Mouse (Mus musculus) left cerebral cortex, postnatal 14 days (tissue): ENCODE measurements at regions not wholly inside any gene's neighbourhood (a gene's known extent, or its start where the extent isn't known, plus 50 kb on each side); places are given as distances from the start of the nearest gene placed in this dataset.

Experiments
- DNase-seq, 2 experiments: peaks; one replicate each; pipeline ENCODE4 v3.0.0; 2021 to 2022; ENCODE audit warnings: low spot score in 2 of 2, mixed read lengths in 1 of 2
- intact Hi-C: fragments of 180-260 bp; cut with DNase I; formaldehyde crosslinking; loops from one replicate; pipeline ENCODE4 v1.15.1; 2025

GRCm38 (mm10) chr8:76309200-76309599 is 590.0 kb upstream of the Nr3c2 start:
- intact Hi-C loops: no loop called here
- DNase-seq: no peak

DNA sequence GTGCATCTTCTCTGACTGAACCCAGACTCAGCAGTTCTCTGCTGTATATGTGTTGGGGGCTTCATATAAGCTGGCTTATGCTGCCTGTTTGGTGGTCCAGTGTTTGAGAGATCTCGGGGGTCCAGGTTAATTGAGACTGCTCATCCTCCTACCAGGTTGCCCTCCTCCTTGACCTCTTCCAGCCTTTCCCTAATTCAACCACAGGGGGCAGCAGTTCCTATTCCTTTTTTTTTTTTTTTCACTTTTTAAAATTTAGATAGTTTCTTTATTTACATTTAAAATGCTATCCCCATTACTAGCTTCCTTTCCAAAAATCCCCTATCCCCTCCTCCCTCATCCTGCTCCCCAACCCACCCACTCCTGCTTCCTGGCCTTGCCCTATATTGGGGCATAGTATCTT is 570.7 kb upstream of the Nr3c2 start:
- DNase-seq: no peak
- intact Hi-C loops: no loop called here

GRCm38 (mm10) chr8:76343072-76343471 is 556.2 kb upstream of the Nr3c2 start:
- intact Hi-C loops: no loop called here
- no peak for DNase-seq

- no peak for DNase-seq
Observed at GRCm38 (mm10) chr8:76346150-76346549, 553.1 kb upstream of the Nr3c2 start.

DNA sequence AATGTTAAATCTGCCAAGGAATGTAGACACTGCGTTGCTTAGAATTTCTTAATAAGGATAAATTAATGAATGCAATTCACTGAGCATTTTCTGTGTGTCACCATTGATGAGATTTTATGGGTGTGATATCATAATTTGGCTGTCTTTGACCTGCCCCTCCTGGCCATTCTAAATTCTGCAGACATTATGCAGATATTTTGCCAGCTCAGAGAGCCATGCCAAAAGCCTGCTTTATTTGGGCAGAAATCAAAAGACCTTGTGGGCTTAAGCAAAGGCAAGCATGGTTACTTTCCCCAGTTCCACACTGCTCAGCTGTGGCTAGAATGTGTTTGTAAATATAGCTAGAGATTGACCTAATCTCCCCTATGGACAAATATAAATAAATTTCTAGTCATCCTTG is 552.4 kb upstream of the Nr3c2 start:
- DNase-seq: no peak
- intact Hi-C loops: no loop called here

More at GRCm38 (mm10) chr8:76346150-76346549, 553.1 kb upstream of the Nr3c2 start:
- intact Hi-C loops: no loop called here

- DNase-seq: no peak
- intact Hi-C loops: no loop called here
Observed at GRCm38 (mm10) chr8:76374314-76374713, 524.9 kb upstream of the Nr3c2 start.

DNA sequence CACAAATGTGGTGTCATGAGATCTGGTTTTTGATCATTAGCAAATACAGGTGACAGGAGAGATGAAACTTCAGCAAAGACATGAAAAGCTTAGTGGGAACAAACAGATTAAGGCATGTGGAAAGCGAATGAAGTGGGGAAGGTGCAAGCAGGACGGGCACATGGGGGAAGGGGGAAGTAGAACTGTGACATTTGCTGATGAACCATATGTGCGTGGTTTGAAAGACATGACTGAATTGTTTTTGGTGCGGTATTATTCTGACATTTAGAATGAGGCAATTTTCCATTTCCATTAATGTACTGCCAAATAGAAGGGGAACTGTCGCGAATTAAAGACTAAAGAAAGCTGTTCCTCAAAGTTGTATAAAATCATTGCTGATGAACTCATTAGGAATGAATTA is 521.5 kb upstream of the Nr3c2 start:
- DNase-seq: no peak
- intact Hi-C loops: no loop called here

DNA sequence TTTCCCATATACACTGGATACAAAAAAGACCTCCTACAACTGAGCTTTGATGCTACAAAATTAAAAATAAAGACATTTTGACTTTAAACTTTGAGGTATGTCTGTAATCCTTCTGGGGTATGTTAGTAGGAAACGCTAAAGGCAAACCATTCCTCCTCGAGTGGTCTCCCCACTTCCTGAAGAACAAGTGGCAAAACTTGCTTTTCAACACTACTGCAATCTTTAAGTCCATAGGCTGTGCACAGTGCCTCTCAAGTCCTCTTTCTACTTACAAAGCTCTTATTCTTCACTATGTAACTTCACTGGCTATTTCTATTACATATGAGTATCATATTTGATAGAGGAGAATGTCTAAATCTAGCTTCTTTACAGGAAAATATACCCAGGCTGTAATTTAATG is 517.6 kb upstream of the Nr3c2 start:
- no peak for DNase-seq
- intact Hi-C loops: no loop called here

DNA sequence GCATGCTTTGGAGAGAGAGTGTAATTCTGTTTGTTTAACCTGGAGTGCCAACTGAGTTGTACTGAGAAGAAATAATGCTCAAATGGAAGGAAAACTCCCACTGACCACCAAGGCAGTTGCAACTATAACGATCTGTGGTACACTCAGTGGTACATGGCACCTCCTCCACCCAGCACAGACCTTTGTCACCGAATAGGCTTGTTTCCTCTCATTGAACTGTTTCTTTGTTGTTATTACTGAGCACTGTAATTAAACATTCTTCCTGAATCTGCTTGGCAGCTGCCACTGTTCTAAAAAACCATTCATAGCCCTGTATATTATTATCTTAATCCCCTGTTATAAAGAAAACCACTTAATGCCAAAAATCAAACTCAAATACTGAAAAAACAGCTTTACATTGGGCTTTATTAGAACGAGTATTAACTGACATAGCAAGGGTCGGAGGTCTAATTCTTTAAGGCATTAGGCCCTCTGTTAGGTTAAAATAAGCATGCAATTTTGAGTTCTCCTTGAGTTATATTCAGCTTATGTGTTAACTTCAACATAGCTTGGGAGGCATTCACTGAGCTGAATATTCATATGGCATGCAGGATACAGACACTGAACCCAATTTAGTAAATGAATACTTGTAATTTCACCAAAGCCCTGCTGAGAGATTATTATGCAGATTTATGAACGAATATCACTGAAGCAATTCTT is 515.5 kb upstream of the Nr3c2 start:
- DNase-seq: no peak
- intact Hi-C loops: no loop called here

DNA sequence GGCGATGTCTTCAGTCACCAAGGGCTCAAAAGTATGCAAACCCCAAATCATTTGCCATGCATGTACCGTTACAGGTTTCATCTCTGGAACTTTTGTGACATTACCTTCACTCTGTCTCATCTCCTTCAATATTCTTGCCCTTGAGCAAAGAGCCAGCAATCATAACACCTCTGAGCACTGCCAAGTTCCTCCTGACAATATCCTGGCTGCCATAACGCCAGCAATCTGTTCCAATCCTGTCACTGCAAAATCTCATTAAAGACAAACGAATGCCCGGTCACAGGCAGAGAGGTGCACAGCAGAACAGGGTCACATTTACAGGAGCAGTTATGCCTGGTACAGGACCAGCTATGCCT is 515.0 kb upstream of the Nr3c2 start:
- no peak for DNase-seq
- intact Hi-C loops: no loop called here

GRCm38 (mm10) chr8:76392004-76392403 is 507.2 kb upstream of the Nr3c2 start:
- intact Hi-C loops: no loop called here
- no peak for DNase-seq

DNA sequence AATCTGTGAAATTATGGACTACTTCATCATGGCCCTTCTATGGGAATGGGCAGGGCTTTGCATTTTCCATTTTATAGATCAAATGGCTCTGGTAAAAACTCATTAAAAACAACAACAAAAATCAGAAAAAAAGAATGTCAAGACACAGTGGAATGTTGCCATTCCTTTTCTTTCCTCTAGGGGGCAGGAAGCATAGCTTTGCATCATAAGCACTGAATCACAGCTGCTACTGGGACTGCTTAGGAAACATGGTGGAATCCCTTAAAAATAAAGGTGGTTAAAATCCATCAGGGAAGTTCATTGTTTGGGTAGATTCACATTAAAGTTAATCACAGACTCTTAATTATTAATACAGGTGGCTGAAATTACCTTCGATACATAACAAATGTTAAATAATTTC is 476.8 kb upstream of the Nr3c2 start:
- intact Hi-C loops: no loop called here
- no peak for DNase-seq

DNA sequence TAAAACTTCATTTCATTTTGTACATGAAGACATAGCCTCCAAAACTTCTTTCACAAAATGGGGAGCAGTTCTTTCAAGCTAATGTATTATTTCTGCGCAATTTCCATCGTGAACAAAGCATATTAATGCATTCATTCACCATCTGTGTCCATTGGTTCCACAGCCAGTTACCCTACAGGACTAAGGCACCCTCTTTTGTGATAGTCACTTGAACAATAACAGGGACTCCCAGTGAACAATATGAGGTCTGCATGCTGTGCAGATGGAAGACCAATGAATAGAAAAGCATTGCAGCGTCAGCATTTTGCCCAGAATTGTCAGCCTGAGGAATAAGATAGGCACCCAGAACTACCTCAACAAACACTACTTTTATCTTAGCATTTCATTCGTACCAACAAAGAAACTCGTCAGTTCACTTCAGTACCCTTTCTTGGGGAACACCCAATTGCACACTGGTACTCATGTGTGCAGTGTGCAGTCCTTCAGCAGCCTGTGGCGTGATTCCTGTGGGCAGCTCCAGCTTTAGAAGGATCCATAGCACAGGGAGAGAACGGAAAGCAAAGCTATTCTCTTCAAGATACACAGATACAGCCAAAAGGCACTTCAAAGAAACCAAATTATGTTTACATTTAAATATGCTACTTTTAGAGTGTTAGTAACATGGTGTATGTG is 476.2 kb upstream of the Nr3c2 start:
- intact Hi-C loops: no loop called here
- DNase-seq: no peak

DNA sequence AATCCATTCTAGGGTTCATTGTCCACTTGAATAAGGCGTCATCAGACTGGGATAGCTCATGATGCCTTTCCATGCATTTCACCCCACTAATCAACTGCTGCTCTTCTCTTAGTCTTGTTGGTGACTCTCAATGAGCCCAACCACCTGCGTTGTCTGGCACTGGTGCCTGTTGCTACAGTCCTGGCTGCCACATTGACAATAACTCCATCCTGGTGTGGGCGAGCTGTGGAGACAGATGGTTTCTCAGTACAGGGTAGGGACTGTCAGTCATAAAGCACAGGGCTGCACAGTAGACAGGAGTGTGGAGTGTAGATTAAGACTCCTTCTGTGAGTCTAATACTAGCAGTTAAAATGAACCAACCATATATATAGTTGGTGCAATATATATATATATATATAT is 469.4 kb upstream of the Nr3c2 start:
- intact Hi-C loops: no loop called here

DNA sequence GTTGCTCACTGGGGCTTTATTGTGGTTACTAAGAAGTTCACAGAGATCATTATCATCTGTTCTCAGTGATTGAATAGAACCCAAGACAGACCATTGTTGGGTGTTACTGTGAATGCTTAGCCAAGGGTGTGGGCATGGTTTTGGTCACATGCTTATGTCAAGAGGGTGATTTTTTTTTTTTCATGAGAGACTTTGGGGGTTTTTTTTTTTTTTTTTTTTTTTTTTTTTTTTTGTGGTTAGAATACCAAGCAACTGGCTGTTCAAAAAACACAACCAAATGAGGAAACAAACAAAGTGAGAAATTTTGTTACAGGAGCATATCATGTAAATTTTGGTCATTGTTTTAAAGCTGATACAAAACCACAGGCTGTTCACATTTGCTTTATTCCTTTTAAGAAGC is 466.4 kb upstream of the Nr3c2 start:
- DNase-seq: no peak
- intact Hi-C loops: no loop called here

More for the DNA sequence above, 469.4 kb upstream of the Nr3c2 start:
- peak in 1 of 2 experiments; percentile 5 for DNase-seq

GRCm38 (mm10) chr8:76437951-76438350 is 461.3 kb upstream of the Nr3c2 start:
- no peak for DNase-seq
- intact Hi-C loops: no loop called here

- intact Hi-C loops: no loop called here
- DNase-seq: no peak
Observed at GRCm38 (mm10) chr8:76474464-76475208, 424.6 kb upstream of the Nr3c2 start.

- DNase-seq: peak in 1 of 2 experiments; percentile 3
- intact Hi-C loops: no loop called here
Observed at GRCm38 (mm10) chr8:76478966-76479365, 420.3 kb upstream of the Nr3c2 start.

- DNase-seq: no peak
- intact Hi-C loops: no loop called here
Observed at GRCm38 (mm10) chr8:76503621-76504020, 395.6 kb upstream of the Nr3c2 start.

GRCm38 (mm10) chr8:76507247-76507646 is 392.0 kb upstream of the Nr3c2 start:
- intact Hi-C loops: no loop called here

GRCm38 (mm10) chr8:76509201-76509600 is 390.0 kb upstream of the Nr3c2 start:
- DNase-seq: no peak
- intact Hi-C loops: no loop called here

More at GRCm38 (mm10) chr8:76507247-76507646, 392.0 kb upstream of the Nr3c2 start:
- DNase-seq: no peak
